Mouse (Mus musculus) central nervous system, embryonic 18 days (tissue): ENCODE results near the gene Mmp9. TPM values are rescaled to one million over a fixed set of nuclear protein-coding genes. Genes with fewer than 3 reads are reported as not detected.

Source experiments
- polyA plus RNA-seq: library from polyadenylated mRNA; depleted of rRNA; stranded (reverse); fragments of >200 nt; gene quantifications from 2 replicates; pipeline ENCODE4 v1.2.3, GENCODE M21; 2012; rRNA removed

Gene Mmp9
- 8.3 and 18.9 TPM in 2 replicates for polyA plus RNA-seq

DNA sequence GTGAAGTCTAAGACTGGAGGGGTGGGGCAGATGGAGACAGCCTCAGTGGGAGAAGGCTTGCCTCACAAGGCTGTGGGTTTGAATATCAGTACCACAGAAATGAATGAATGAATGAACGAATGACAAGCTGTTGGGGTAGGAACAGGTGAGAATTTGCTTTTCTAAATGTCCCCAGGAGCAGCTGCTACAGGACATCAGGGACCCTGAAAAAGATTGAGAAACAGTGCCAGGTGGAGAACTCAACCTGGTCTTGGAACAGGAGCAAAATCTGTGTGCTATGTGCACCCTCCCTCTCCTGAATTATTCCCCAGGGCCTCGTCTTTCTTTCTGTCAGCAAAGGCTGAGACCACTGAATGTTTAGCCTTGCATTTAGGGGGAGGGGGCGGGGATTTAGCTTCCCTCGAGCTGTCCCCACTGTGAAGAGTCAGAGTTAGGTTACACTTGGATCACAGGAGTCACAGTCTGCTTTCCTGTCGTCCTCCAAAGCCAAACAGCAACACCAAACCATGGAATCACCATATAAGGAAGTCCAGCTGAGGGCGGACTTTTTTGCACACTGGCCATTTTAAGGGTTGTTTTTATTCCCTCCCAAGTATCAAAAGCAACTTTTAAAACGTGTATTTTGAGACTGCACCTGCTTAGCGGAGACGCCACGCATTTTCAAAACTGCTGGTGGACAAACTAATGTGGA is at the start of gene Mmp9:
Mmp9 (plus strand) TSS at position 641 of the 691 bp plus-strand sequence.

DNA sequence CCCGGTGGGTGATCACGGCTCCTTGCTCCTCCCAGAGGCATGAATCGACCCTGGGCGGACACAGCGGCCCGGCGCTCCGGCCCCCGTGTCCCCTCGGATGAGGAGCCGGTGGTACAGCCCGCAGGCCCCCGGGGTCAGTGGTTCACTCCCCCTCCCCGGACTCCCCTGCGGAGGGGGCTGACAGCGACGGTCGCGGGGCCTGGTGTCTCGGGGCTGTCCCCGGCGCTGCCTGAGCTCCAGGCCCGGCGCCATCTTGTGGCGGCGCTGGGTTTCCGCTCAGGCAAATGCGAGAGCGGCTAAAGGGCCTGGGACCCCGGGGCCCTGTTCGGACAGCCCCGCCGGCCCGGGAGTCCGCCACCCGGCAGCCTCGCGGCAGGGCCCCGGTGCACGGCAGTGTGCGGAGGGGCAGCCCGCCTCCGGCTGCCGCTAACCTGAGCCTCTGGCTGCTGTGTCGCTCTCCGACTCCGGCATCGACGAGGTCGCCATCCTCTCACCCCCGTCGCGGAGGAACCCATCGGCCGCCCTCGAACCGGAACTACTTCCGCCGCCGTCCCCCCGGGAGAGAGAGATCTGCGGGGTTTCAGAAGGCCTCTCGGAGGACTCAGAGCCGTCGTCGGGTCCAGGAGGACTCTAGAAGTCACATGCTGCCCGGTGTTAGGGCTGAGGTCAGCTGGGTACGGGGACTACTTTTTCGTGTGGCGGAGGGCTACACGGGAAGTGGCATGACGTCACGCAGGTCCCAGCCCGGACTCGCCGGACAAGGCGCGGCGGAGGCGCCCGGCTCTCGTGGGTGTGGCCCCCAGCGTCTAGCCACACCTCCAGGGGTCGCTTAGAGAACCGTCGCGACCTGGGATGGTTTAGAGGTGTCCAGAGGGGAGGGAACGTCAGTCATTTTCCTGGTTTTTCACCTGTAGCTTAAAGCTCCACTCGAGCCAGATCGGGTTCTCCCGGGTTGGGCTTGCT is 29.2 kb upstream of the Mmp9 start, which contains the start of gene Zfp335:
Zfp335 (minus strand) TSS at position 672 of the 963 bp plus-strand sequence.

DNA sequence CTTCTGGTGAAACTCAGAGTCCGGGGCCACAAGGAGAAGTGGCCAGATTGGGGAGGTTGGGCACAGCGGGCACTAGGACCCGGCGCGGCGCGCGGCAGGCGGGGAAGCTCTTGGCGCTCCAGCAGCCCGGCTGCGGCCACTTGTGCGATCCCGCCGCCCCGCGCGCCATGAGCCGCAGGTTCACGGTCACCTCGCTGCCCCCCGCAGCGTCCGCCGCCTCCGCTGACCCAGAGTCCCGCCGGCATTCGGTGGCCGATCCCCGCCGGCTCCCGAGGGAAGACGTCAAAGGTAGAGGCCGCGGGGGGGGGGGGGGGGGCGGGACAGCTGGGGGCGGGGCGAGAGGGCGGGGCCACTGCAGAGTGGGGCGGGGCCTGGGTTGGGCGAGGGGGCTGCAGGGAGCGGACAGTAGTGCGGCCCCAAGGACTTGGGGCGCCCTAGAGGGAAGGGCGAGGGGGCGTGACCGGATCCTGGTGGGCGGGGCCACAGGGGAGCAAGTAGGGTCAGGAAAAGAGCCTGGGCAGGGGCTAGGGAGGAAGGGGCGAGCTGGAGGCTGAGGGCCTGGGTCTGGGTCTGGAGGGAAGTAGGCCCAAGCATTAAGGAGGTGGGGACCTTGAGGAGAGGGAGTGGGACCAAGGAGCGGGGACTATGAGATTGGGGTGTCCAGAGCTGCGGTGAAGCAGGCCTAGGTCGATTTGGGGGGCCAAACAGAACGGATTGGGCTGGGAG is 20.3 kb downstream of the Mmp9 start, which contains the start of gene Slc12a5:
Slc12a5 (plus strand) TSS at position 87 of the 726 bp plus-strand sequence.

Other genes starting within 250 kb of the Mmp9 start
- not detected in 2 replicates for gene Spint4, start 242.3 kb upstream of the Mmp9 start, polyA plus RNA-seq
- gene Spint5, start 225.5 kb upstream of the Mmp9 start, polyA plus RNA-seq, result not detected in 2 replicates
- gene Wfdc3, start 194.8 kb upstream of the Mmp9 start, polyA plus RNA-seq, result 1.0 and 1.3 TPM in 2 replicates
- gene Dnttip1, start 194.8 kb upstream of the Mmp9 start, polyA plus RNA-seq, result 51.1 and 51.2 TPM in 2 replicates
- gene Ube2c, start 170.9 kb upstream of the Mmp9 start, polyA plus RNA-seq, result 38.6 and 43.3 TPM in 2 replicates
- 1.3 and 106 TPM in 2 replicates for gene Tnnc2, start 160.8 kb upstream of the Mmp9 start, polyA plus RNA-seq
- 47.2 TPM in 2 replicates for gene Snx21, start 155.0 kb upstream of the Mmp9 start, polyA plus RNA-seq
- 28.9 and 30.7 TPM in 2 replicates for gene Acot8, start 135.9 kb upstream of the Mmp9 start, polyA plus RNA-seq
- 9.1 and 9.4 TPM in 2 replicates for gene Zswim3, start 135.7 kb upstream of the Mmp9 start, polyA plus RNA-seq
- gene Zswim1, start 118.1 kb upstream of the Mmp9 start, polyA plus RNA-seq, result 8.7 and 11.1 TPM in 2 replicates
- 0.12 TPM in 1 of 2 replicates, not detected in the other for gene Spata25, start 112.2 kb upstream of the Mmp9 start, polyA plus RNA-seq
- 116 TPM in 2 replicates for gene Ctsa, start 107.9 kb upstream of the Mmp9 start, polyA plus RNA-seq
- 5.8 and 5.9 TPM in 2 replicates for gene Neurl2, start 107.3 kb upstream of the Mmp9 start, polyA plus RNA-seq
- 45.2 and 48.1 TPM in 2 replicates for gene Pltp, start 83.1 kb upstream of the Mmp9 start, polyA plus RNA-seq
- 46.2 and 47.4 TPM in 2 replicates for gene Pcif1, start 61.5 kb upstream of the Mmp9 start, polyA plus RNA-seq
- 35.8 and 40.0 TPM in 2 replicates for gene Zfp335, start 29.0 kb upstream of the Mmp9 start, polyA plus RNA-seq
- 145 and 147 TPM in 2 replicates for gene Slc12a5, start 20.0 kb downstream of the Mmp9 start, polyA plus RNA-seq
- 122 and 127 TPM in 2 replicates for gene Ncoa5, start 94.1 kb downstream of the Mmp9 start, polyA plus RNA-seq
- 4.4 and 5.0 TPM in 2 replicates for gene Cd40, start 114.8 kb downstream of the Mmp9 start, polyA plus RNA-seq
- not detected in 2 replicates for gene 1700025C18Rik, start 150.0 kb downstream of the Mmp9 start, polyA plus RNA-seq